Mouse (Mus musculus) intestine, embryonic 15.5 days (tissue): ENCODE measurements around the gene Ncoa1. TPM values are rescaled to one million over a fixed set of nuclear protein-coding genes. Genes with fewer than 3 reads are reported as not detected.

Source experiments
- ATAC-seq: fragments of 200-750 bp; cut with Nextera tagmentation; 2 replicates; pipeline ENCODE4 v1.8.0; 2017; ENCODE audit warnings: moderate TSS enrichment, moderate library complexity
- H3K27ac ChIP-seq: fragments of 300-500 bp; sonication (generic); 2 replicates; pipeline ENCODE4 v1.5.1; 2015; ENCODE audit warnings: mild to moderate bottlenecking, inconsistent platforms
- H3K27me3 ChIP-seq: fragments of 300-500 bp; sonication (generic); replicated peaks from 2 replicates; pipeline ENCODE4 v1.6.1; 2015; ENCODE audit warnings: inconsistent platforms
- H3K36me3 ChIP-seq: fragments of 300-500 bp; sonication (generic); 2 replicates; pipeline ENCODE4 v1.6.1; 2015; ENCODE audit warnings: inconsistent platforms
- H3K4me1 ChIP-seq: fragments of 300-500 bp; sonication (generic); replicated peaks from 2 replicates; pipeline ENCODE4 v1.6.1; 2015; ENCODE audit warnings: inconsistent platforms
- H3K4me2 ChIP-seq: fragments of 300-500 bp; sonication (generic); replicated peaks from 2 replicates; pipeline ENCODE4 v1.6.1; 2015; ENCODE audit warnings: mild to moderate bottlenecking, inconsistent platforms
- H3K4me3 ChIP-seq: fragments of 300-500 bp; sonication (generic); replicated peaks from 2 replicates; pipeline ENCODE4 v1.5.1; 2015; ENCODE audit warnings: inconsistent platforms
- H3K9ac ChIP-seq: fragments of 300-500 bp; sonication (generic); 2 replicates; pipeline ENCODE4 v1.6.1; 2015; ENCODE audit warnings: inconsistent platforms
- H3K9me3 ChIP-seq: fragments of 300-500 bp; sonication (generic); 2 replicates; pipeline ENCODE4 v1.6.1; 2016; ENCODE audit warnings: inconsistent platforms
- WGBS: fragments of 180-500 bp; shearing (Covaris S2); methylation state at CpG from one replicate; pipeline ENCODE4 v1.1.7; 2015; 5-methylcytosine and 5-hydroxymethylcytosine counted together
- polyA plus RNA-seq: library from polyadenylated mRNA; unstranded; fragments of >200 nt; fragmentation: Nextera tagmentation; extraction: Ambion mirVana; gene quantifications from 2 replicates; pipeline ENCODE4 v1.2.1, GENCODE M21; 2015

Gene Ncoa1
- polyA plus RNA-seq, 1 experiment from 2014 or later = 6.3 TPM

- H3K9ac ChIP-seq = no peak overlapping the region
- H3K27ac ChIP-seq = no peak overlapping the region
- H3K27me3 ChIP-seq = no peaks in the 10 kb centered on the region
- H3K36me3 ChIP-seq = no peaks in the 10 kb centered on the region
- no peak overlapping the region for H3K4me3 ChIP-seq
- 55% methylated on average over 2 of the region's 2 CpGs for WGBS
- no peaks in the 10 kb centered on the region for H3K9me3 ChIP-seq
- H3K4me2 ChIP-seq = no peak overlapping the region
- ATAC-seq = no peak
- no peaks in the 10 kb centered on the region for H3K4me1 ChIP-seq
Observed at GRCm38 (mm10) chr12:4343216-4343615, 133.8 kb downstream of the Ncoa1 start.

GRCm38 (mm10) chr12:4342087-4342486 lies 134.9 kb downstream of the Ncoa1 start:
- H3K4me2 ChIP-seq = no peak overlapping the region
- 72% methylated on average over 3 of the region's 3 CpGs for WGBS
- H3K9me3 ChIP-seq = no peaks in the 10 kb centered on the region
- no peaks in the 10 kb centered on the region for H3K27me3 ChIP-seq
- no peaks in the 10 kb centered on the region for H3K36me3 ChIP-seq
- H3K27ac ChIP-seq = no peak overlapping the region
- ATAC-seq = no peak
- no peak overlapping the region for H3K9ac ChIP-seq
- H3K4me3 ChIP-seq = no peak overlapping the region
- no peaks in the 10 kb centered on the region for H3K4me1 ChIP-seq

GRCm38 (mm10) chr12:4340325-4340924 lies 136.6 kb downstream of the Ncoa1 start:
- Histone ChIP-seq H3K4me1 (no peaks in the 10 kb centered on the region), H3K36me3 (no peaks in the 10 kb centered on the region), H3K9me3 (no peaks in the 10 kb centered on the region), H3K4me3 (no peak overlapping the region), H3K9ac (no peak overlapping the region), H3K27ac (no peak overlapping the region), H3K4me2 (no peak overlapping the region), H3K27me3 (no peaks in the 10 kb centered on the region)
- 49% methylated on average over 3 of the region's 3 CpGs for WGBS
- no peak for ATAC-seq

- no peak overlapping the region for H3K27ac ChIP-seq
- H3K36me3 ChIP-seq = no peaks in the 10 kb centered on the region
- H3K4me1 ChIP-seq = no peaks in the 10 kb centered on the region
- H3K4me2 ChIP-seq = no peak overlapping the region
- 77% methylated on average over 5 of the region's 5 CpGs for WGBS
- no peaks in the 10 kb centered on the region for H3K27me3 ChIP-seq
- H3K9me3 ChIP-seq = no peaks in the 10 kb centered on the region
- H3K4me3 ChIP-seq = no peak overlapping the region
- 0 out of 2 replicates have a peak, but pooled peaks have one; percentile 39 for ATAC-seq
- H3K9ac ChIP-seq = no peak overlapping the region
Observed at GRCm38 (mm10) chr12:4323604-4324003, 153.4 kb downstream of the Ncoa1 start.

- no peak overlapping the region for H3K27ac ChIP-seq
- ATAC-seq = no peak
- H3K27me3 ChIP-seq = no peaks in the 10 kb centered on the region
- no peak overlapping the region for H3K4me2 ChIP-seq
- no peak overlapping the region for H3K4me3 ChIP-seq
- H3K4me1 ChIP-seq = no peaks in the 10 kb centered on the region
- H3K36me3 ChIP-seq = no peaks in the 10 kb centered on the region
- H3K9ac ChIP-seq = no peak overlapping the region
- 48% methylated on average over 2 of the region's 2 CpGs for WGBS
- no peaks in the 10 kb centered on the region for H3K9me3 ChIP-seq
Observed at GRCm38 (mm10) chr12:4322227-4322626, 154.8 kb downstream of the Ncoa1 start.

GRCm38 (mm10) chr12:4313824-4314223 lies 163.2 kb downstream of the Ncoa1 start:
- no peak overlapping the region for H3K4me3 ChIP-seq
- no peak overlapping the region for H3K9ac ChIP-seq
- ATAC-seq = no peak
- no peaks in the 10 kb centered on the region for H3K4me1 ChIP-seq
- no peak overlapping the region for H3K4me2 ChIP-seq
- no peaks in the 10 kb centered on the region for H3K27me3 ChIP-seq
- H3K36me3 ChIP-seq = no peaks in the 10 kb centered on the region
- H3K9me3 ChIP-seq = no peaks in the 10 kb centered on the region
- no peak overlapping the region for H3K27ac ChIP-seq

GRCm38 (mm10) chr12:4306712-4307313 lies 170.2 kb downstream of the Ncoa1 start:
- H3K4me3 ChIP-seq = no peak overlapping the region
- H3K4me2 ChIP-seq = no peak overlapping the region
- H3K9me3 ChIP-seq = no peaks in the 10 kb centered on the region
- H3K27ac ChIP-seq = no peak overlapping the region
- 0 out of 2 replicates have a peak, but pooled peaks cover 3% of the 10 kb centered on the region for H3K4me1 ChIP-seq
- WGBS = 66% methylated on average over 1 of the region's 1 CpGs
- H3K9ac ChIP-seq = no peak overlapping the region
- 0 out of 2 replicates have a peak, but pooled peaks have one; percentile 12 for ATAC-seq
- H3K36me3 ChIP-seq = no peaks in the 10 kb centered on the region
- H3K27me3 ChIP-seq = no peaks in the 10 kb centered on the region

GRCm38 (mm10) chr12:4299300-4299699 lies 177.7 kb downstream of the Ncoa1 start:
- H3K4me3 ChIP-seq = no peak overlapping the region
- H3K4me1 ChIP-seq = no peaks in the 10 kb centered on the region
- H3K27ac ChIP-seq = no peak overlapping the region
- WGBS = 75% methylated on average over 3 of the region's 3 CpGs
- no peak for ATAC-seq
- no peak overlapping the region for H3K4me2 ChIP-seq
- H3K27me3 ChIP-seq = no peaks in the 10 kb centered on the region
- no peak overlapping the region for H3K9ac ChIP-seq
- H3K9me3 ChIP-seq = no peaks in the 10 kb centered on the region
- no peaks in the 10 kb centered on the region; the same call in 1 of the 2 replicates for H3K36me3 ChIP-seq

GRCm38 (mm10) chr12:4298626-4299025 lies 178.4 kb downstream of the Ncoa1 start:
- Histone ChIP-seq H3K4me1 (no peaks in the 10 kb centered on the region), H3K36me3 (no peaks in the 10 kb centered on the region; the same call in 1 of the 2 replicates), H3K4me3 (no peak overlapping the region), H3K9me3 (no peaks in the 10 kb centered on the region), H3K27ac (no peak overlapping the region), H3K4me2 (no peak overlapping the region), H3K9ac (no peak overlapping the region), H3K27me3 (no peaks in the 10 kb centered on the region)
- ATAC-seq = no peak
- WGBS = 85% methylated on average over 4 of the region's 4 CpGs

- Histone ChIP-seq H3K9ac (no peak overlapping the region), H3K9me3 (no peaks in the 10 kb centered on the region), H3K27ac (no peak overlapping the region), H3K4me2 (no peak overlapping the region), H3K36me3 (no peaks in the 10 kb centered on the region; the same call in 1 of the 2 replicates), H3K4me3 (no peak overlapping the region), H3K4me1 (no peaks in the 10 kb centered on the region), H3K27me3 (no peaks in the 10 kb centered on the region)
- no peak for ATAC-seq
- 86% methylated on average over 4 of the region's 4 CpGs for WGBS
Observed at GRCm38 (mm10) chr12:4295881-4296280, 181.1 kb downstream of the Ncoa1 start.

- H3K36me3 ChIP-seq = no peaks in the 10 kb centered on the region; the same call in 1 of the 2 replicates
- 88% methylated on average over 8 of the region's 8 CpGs for WGBS
- ATAC-seq = no peak
Observed at GRCm38 (mm10) chr12:4295281-4295680, 181.7 kb downstream of the Ncoa1 start.

GRCm38 (mm10) chr12:4293813-4294212 lies 183.2 kb downstream of the Ncoa1 start:
- H3K4me3 ChIP-seq = no peak overlapping the region

More at GRCm38 (mm10) chr12:4295281-4295680, 181.7 kb downstream of the Ncoa1 start:
- Histone ChIP-seq H3K9me3 (no peaks in the 10 kb centered on the region), H3K4me3 (no peak overlapping the region), H3K27me3 (no peaks in the 10 kb centered on the region), H3K9ac (no peak overlapping the region), H3K27ac (no peak overlapping the region), H3K4me2 (no peak overlapping the region), H3K4me1 (no peaks in the 10 kb centered on the region)

GRCm38 (mm10) chr12:4285186-4285585 lies 191.8 kb downstream of the Ncoa1 start:
- no peak overlapping the region for H3K9ac ChIP-seq
- no peaks in the 10 kb centered on the region for H3K4me1 ChIP-seq
- H3K36me3 ChIP-seq = 0 out of 2 replicates have a peak, but pooled peaks cover 3% of the 10 kb centered on the region
- H3K27me3 ChIP-seq = no peaks in the 10 kb centered on the region
- H3K4me2 ChIP-seq = no peak overlapping the region
- WGBS = 21% methylated on average over 3 of the region's 3 CpGs
- H3K27ac ChIP-seq = peak overlapping the region; percentile 57; the same call in 1 of the 2 replicates
- peak; percentile 49; the same call in 1 of the 2 replicates for ATAC-seq
- no peak overlapping the region for H3K4me3 ChIP-seq
- no peaks in the 10 kb centered on the region for H3K9me3 ChIP-seq

More at GRCm38 (mm10) chr12:4293813-4294212, 183.2 kb downstream of the Ncoa1 start:
- Histone ChIP-seq H3K27me3 (no peaks in the 10 kb centered on the region), H3K4me2 (no peak overlapping the region), H3K9ac (no peak overlapping the region), H3K36me3 (no peaks in the 10 kb centered on the region; the same call in 1 of the 2 replicates), H3K9me3 (no peaks in the 10 kb centered on the region), H3K4me1 (no peaks in the 10 kb centered on the region), H3K27ac (no peak overlapping the region)
- WGBS = 91% methylated on average over 6 of the region's 6 CpGs
- ATAC-seq = no peak
